Mouse (Mus musculus) embryonic stem cell, embryonic (primary cell): ENCODE data around the gene Mtmr12.

Source experiments
- CTCF ChIA-PET, 4 experiments: fragments of 300-600 bp in 2 of 4; fragments of 350-600 bp in 2 of 4; sonication (Branson Sonifier 250); formaldehyde crosslinking; loops; one replicate each; lab custom pipeline; 2022; ENCODE audit warnings: inconsistent platforms in 2 of 4; lab: Charles Lee
- POLR2A ChIA-PET, 4 experiments: fragments of 300-600 bp in 2 of 4; fragments of 350-600 bp in 2 of 4; sonication (Branson Sonifier 250); formaldehyde crosslinking; loops; one replicate each; lab custom pipeline; 2022; ENCODE audit warnings: antibody characterized with exemption in 4 of 4, inconsistent platforms in 1 of 4; lab: Charles Lee

The Mtmr12 gene

DNA sequence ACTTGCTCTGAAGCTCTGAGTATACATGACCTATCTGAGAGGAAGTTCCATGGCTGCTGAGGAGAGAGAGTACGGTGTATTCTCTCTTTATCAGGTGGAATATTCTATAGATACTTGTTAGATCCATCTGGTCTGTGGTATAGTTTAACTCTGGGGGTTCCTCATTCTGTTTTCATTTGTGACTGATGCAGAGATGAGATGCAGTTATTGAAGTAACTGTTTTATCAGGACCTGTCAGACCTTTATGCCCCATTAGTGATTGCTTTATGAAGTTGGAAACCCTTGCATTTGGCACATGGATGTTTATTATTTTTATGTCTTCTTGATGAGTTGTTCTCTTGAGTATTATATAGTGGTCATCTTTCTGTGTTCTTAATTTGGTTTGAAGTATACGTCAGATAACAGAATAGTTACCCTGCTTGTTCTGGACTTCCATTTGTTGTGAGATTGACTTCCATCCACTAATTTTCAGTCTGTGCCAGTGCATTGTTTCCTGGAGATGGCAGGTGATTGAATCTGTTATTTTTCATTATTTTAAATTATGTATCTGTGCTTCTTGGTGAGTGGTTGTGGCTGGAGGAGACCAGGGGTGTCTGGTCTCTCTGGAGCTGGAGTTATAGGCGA is 36.0 kb downstream of the Mtmr12 start:
- ChIA-PET CTCF (interaction anchor here in 1 of 4 experiments (0.7 kb wide), 1 partner anchor 33 kb away, joined by 3 read pairs; no protein-coding TSS in a partner anchor), POLR2A (no interaction called here)

DNA sequence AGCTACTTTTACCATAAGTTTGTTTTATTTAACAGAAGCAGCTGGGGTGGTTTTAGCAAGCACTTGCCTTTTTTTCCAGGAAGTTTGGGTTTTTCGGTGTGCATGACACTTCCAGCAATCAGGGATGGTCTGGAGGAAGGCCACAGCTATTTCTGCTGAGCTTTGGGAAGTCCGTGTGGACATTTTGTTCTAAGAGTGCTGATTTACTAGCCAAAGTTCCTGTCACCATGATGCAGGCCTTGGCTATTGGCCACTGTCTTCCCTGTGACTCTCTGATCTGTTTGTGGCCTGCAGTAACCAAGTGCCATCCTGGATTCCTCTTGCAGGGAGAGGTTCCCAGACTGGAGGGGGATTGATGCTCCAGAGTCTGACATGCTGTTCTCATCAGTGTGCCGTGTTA is 39.0 kb downstream of the Mtmr12 start:
- ChIA-PET CTCF (interaction anchor here in 1 of 4 experiments (1.5 kb wide), 1 partner anchor 132 kb away, joined by 3 read pairs; no protein-coding TSS in a partner anchor), POLR2A (interaction anchor here in 2 of 4 experiments (0.6 to 2.5 kb wide), 6 partner anchors 11 to 211 kb away, joined by 3 to 9 read pairs (median 4); no protein-coding TSS in a partner anchor)

DNA sequence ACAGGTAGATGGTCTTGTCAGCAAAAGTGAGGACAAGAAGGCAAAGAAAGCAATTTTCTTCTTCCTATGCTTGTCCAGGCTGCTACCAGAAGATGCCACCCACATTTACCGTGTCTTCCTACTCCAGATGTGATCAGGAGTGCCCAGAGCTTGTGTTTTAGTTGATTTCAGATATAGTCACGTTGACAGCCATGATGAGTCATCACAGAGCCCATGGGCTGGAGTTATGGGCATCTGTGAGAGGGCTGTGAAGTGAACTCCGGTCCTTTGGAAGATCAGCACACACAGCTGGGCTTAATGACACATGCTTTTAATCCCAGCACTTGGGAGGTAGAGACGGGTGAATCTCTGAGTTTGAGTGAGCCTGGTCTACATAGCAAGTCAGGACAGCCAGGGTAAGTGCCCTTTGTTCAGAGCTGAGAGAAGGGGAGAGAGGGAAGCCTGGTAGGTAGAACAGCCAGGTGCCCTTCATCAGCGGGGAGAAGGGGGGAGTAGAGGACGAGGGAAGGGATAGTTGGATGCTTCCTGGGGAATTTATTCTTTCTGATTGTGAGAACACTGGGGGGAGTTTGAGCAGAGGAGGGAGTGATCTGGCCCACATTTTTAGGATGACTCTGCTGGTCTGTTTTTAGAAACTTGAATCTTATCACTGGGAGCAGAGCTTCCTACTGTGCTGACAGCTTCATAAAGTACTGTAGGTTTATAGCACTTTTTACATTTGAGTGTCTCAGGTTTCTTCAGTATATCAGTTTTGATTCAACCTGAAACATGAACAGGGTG is 40.9 kb downstream of the Mtmr12 start:
- ChIA-PET CTCF (interaction anchor here in 3 of 4 experiments (0.6 to 1.4 kb wide), 6 partner anchors 8 to 809 kb away, joined by 3 to 5 read pairs (median 4); no protein-coding TSS in a partner anchor), POLR2A (interaction anchor here in 3 of 4 experiments (0.9 to 4.7 kb wide), 10 partner anchors 13 to 76 kb away, joined by 3 to 35 read pairs (median 4); partner anchors contain the start of genes 1810049J17Rik (in 1 of the 3), Golph3 (in 1 of the 3) and Mtmr12 (in 1 of the 3))

DNA sequence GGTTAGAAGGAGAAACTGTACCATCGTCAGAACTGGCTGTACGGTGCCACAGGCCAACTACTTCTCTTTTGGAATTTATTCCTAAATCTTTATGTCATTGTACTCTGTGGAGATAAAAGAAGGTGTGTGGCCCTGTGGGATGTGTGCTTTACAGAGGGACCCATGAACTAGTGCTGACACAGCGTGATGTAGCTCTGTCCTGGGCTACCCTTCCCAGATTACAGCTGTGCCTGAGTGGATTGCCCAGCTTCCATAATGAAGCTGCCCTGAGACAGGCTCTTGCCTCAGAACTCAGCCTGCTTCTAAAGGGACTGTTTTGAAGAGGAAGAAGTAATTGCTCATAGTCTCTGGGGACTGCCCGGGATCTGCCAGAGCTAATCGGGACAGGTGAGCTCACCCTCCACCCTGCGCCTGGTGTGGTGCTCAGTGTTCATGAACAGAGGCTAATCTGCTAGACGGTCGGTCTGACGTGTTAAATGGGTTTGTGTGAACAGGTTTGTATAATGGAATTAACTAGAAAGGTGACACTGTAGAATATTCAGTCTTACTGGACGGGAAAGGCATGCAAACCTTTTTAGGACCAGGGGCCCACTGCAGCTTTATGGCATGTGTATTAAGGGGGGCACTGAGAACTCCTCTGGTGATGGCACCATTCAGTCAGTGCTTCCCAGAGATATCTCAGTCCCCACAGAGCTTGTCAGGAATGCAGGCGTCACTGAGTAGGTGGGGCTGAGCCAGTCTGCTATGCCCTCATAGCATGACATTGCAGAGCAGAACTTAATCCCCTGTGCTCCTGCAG is 41.7 kb downstream of the Mtmr12 start:
- CTCF ChIA-PET = interaction anchor here (0.5 to 2.4 kb wide), 16 partner anchors 9 to 1108 kb away, joined by 3 to 12 read pairs (median 4); no protein-coding TSS in a partner anchor
- POLR2A ChIA-PET = interaction anchor here in 3 of 4 experiments (0.5 to 4.7 kb wide), 31 partner anchors 10 to 1581 kb away, joined by 3 to 35 read pairs (median 3); partner anchors contain the start of genes 1810049J17Rik (in 1 of the 3), Golph3 (in 1 of the 3) and Mtmr12 (in 1 of the 3)

DNA sequence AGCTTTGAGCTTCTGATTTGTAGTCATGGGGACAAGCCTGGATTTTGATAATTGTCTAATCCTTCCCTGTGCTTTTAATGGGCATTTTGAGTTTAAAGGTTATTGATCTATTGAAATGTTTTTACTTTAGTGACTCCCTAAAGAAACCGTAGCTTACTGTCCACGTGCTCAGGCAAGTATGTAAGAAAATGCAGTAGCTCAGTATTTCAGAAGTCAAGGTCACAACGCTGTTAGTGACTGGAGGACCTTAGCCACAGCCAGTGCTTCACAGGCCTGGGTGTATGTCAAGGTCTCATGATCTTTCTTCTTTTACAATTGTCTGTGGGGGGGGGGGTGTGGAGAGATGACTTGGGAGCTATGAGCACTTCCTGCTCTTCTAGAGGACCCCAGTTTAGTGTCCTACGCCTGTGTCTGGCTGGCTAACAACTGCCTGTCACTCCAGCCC is 42.4 kb downstream of the Mtmr12 start:
- ChIA-PET POLR2A (interaction anchor here in 3 of 4 experiments (0.6 to 4.7 kb wide), 30 partner anchors 10 to 1582 kb away, joined by 3 to 35 read pairs (median 4); partner anchors contain the start of genes 1810049J17Rik (in 1 of the 3), Golph3 (in 1 of the 3) and Mtmr12 (in 1 of the 3)), CTCF (interaction anchor here (0.6 to 2.4 kb wide), 24 partner anchors 9 to 1107 kb away, joined by 3 to 15 read pairs (median 4); no protein-coding TSS in a partner anchor)

DNA sequence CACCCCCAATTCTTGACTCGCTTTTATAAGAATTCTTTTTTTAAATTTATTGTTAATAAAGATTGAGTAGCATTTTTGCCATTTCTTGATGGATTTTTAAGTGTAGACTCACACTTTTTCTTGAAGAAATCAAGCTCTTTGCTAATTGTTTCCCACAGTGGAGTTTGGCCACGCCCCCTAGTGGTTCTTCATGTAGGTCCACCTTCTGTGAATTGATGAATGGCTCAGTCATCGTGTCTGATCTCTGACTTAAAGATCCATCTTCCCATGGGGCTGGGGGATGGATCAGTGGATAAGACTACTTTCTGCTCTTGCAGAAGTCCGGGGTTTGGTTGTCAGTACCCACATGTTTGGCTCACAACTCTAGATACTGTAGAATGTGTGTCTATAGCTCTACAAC is 43.5 kb downstream of the Mtmr12 start:
- ChIA-PET CTCF (interaction anchor here (0.5 to 2.4 kb wide), 26 partner anchors 9 to 470 kb away, joined by 3 to 15 read pairs (median 4); no protein-coding TSS in a partner anchor), POLR2A (interaction anchor here in 3 of 4 experiments (0.7 to 4.7 kb wide), 12 partner anchors 9 to 242 kb away, joined by 3 to 35 read pairs (median 4); no protein-coding TSS in a partner anchor)

DNA sequence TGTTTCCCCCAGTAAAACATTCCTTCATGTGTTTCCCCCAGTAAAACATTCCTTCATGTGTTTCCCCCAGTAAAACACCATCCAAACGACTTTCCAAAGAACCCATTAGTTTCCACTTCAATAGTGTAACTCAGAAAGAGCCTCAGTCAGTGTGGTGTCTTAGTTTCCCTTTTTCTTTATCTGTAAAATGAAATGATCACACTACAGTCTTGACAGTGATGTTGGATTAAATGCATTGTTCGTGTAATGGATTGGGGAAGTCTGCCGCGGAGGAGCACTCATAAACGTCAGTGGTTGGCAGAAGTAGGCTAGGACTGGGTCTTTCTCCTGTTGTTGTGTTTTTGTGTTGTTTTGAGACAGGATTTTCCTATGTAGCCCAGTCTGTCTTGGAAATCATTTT is 45.5 kb downstream of the Mtmr12 start:
- CTCF ChIA-PET = no interaction called here
- POLR2A ChIA-PET = interaction anchor here in 1 of 4 experiments (1.4 to 1.5 kb wide), 2 partner anchors 18 to 97 kb away, joined by 3 read pairs; no protein-coding TSS in a partner anchor

DNA sequence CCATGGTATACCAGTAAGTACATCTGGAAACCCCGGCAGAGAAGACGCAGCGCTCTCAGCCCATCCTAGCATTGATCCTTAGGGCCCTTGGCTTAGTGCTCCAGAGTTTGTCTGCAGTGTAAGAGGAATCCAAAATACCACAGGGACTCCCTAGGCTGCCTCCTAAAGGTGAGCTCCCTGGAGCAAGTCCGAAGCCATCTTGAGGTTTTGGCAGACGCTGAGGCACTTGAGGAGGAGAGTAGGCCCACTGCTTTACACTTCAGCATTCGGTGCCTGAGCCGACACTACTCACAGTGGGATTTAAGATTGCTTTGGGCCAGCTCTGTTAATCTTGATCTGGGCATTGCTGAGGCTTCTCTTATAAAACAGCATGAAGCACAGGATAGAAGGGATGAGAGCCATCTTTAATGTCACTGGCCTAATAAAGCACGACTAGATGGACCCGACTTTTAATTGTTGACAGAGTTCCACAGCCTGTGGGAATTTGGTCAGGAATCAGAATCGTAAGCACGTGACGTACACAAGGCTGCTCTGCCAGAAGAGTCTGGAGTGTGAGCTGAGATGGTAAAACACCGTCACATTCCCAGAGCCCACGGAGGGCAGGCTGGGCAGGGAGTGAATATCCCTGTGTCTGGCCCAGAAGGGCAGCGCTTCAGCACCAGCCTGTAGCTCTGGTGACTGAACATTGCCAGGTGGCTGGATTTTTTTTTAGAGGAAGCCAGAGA is 46.8 kb downstream of the Mtmr12 start:
- CTCF ChIA-PET = no interaction called here
- POLR2A ChIA-PET = interaction anchor here in 2 of 4 experiments (0.5 to 1.6 kb wide), 6 partner anchors 11 to 107 kb away, joined by 3 to 7 read pairs (median 3); no protein-coding TSS in a partner anchor

DNA sequence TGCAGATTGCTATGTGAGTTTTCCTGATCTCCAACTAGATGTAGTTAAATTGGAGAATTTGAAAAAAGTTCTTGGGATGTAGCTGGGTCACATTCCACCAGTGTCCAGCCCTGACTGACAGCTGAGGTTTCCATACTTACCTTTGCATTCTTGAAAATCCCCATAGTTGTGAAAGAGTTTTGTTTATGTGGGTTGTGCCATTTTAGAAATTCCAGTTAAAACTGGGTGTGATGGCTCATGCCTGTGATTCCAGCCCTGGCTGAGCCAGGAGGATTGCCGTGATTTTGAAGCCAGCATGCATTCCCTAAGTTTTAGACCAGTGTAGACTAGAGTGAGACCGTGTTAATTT is 47.3 kb downstream of the Mtmr12 start:
- POLR2A ChIA-PET = interaction anchor here in 2 of 4 experiments (0.5 to 1.6 kb wide), 5 partner anchors 10 to 107 kb away, joined by 3 to 7 read pairs (median 3); no protein-coding TSS in a partner anchor
- CTCF ChIA-PET = no interaction called here

DNA sequence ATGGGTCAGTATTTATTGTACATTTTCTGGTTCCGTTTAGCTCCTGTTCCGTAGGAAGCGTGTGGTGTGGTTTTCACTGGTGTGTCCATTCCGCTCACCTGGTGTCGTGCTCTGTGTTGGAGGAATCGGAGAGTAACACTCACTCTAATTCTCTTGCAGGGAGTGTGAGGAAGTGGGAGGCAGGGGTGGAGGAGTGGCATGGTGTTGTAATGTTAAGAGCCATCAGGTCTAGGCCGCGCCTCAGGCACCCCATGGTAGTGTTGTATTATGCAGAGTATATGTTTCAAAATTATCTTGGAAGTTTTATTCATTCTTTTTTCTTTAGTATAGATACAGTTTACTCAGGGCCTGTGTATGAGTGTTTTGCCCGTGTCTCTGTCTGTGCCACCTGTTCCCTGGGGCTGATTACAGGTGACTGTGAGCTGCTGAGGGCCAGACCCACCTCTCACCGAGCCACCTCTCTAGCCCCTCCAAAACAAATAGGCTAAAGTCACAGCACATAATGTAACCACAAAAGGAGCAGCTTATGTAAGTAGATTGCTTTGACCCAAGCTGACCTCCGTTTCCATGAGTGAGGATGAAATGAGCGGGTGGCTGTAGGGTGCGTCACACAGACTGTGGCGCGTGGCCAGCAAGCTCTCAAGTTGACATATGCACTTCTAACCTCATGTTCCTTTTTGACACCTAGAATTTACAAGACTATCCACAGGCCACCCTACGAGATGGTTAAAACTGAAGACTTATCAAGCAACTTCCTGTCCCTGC is 53.1 kb downstream of the Mtmr12 start:
- ChIA-PET CTCF (interaction anchor here (0.6 to 2.0 kb wide), 4 partner anchors 10 kb away, joined by 3 to 7 read pairs (median 4); no protein-coding TSS in a partner anchor), POLR2A (interaction anchor here in 2 of 4 experiments (0.6 to 1.5 kb wide), 6 partner anchors 10 to 450 kb away, joined by 3 to 5 read pairs (median 3); no protein-coding TSS in a partner anchor)

DNA sequence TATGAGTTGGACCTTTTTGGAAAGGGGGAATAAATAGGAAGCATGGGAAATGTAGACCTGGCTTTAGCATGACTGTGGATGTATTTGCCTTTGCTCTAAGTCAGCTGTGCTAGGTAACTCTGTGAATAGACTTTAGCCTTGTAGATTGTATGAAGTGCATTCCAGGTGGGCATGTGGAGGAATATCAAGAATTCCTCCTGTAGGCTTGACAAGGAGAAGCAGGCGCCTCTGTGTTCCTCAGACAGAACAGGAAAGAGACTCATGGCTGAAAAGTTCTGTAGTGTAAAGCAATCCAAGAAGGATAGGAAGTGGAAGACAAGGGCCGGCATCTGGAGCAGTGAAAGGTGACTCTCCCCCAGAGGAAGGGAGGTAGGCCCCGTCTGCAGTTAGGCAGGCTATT is 58.2 kb downstream of the Mtmr12 start:
- ChIA-PET CTCF (no interaction called here), POLR2A (interaction anchor here in 1 of 4 experiments (1.6 kb wide), 1 partner anchor 16 kb away, joined by 4 read pairs; no protein-coding TSS in a partner anchor)

DNA sequence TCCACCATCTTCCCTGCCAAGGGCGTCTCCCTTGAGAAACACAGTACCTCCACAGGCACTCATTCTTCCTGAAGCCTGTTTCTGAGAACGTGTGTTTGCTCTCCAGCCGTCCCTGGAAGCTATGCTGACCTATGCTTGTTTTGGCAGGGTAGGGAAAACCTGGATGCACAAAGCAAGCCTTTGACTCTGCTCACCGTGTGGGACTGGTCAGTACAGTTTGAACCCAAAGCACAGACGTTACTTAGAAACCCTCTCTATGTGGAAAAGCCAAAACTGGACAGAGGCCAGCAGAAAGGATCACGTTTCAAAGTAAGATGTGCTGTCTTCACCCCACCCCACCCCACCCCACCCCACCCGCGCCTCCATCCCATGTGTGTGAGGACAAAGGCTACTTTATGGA is 61.6 kb downstream of the Mtmr12 start:
- ChIA-PET CTCF (no interaction called here), POLR2A (no interaction called here)

DNA sequence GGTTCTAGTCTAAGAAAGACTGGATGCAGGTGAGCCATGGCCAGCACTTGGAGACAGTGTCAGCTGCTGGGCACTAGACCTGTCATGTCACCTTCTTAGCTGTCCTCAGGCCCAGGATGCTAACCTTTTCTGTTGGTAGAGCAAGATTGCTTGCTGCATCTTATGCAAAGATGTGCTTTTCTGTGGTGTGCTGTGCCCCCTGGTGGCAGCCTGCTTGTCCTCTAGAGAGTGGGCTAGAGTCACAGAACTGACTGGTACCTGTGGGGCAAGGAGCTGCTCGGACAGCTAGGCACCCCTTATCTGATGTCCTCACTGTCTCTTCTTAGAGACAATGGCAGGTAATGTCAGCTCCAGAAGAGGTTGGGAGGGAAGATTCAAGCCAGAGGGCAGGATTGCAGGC is 63.2 kb downstream of the Mtmr12 start:
- ChIA-PET CTCF (interaction anchor here (0.6 to 2.2 kb wide), 30 partner anchors 11 to 296 kb away, joined by 3 to 14 read pairs (median 3); no protein-coding TSS in a partner anchor), POLR2A (interaction anchor here in 3 of 4 experiments (0.7 to 1.5 kb wide), 12 partner anchors 9 to 109 kb away, joined by 3 to 8 read pairs (median 3); partner anchors contain the start of gene Mtmr12 (in 1 of the 3))

DNA sequence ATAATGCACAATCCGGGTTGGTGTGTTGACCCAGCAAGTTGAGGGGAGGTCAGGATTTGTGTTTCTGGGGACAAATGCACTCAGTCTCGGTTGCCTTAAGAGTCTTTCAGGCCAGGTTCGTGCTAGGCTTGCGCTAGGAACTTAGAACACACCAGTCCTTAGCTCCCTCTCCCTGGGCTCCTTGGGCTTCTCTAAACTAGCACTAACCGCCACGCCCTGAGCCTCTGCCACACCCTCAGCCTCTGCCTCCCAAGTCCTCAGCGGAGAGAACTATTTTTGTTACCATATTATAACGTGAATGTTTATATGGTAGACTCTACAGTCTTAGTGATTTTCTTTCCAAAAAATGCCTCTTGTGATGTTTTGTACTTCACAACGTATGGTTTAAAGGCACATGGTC is 66.5 kb downstream of the Mtmr12 start:
- ChIA-PET CTCF (no interaction called here), POLR2A (interaction anchor here in 3 of 4 experiments (0.6 to 1.1 kb wide), 6 partner anchors 28 to 235 kb away, joined by 3 read pairs; no protein-coding TSS in a partner anchor)

DNA sequence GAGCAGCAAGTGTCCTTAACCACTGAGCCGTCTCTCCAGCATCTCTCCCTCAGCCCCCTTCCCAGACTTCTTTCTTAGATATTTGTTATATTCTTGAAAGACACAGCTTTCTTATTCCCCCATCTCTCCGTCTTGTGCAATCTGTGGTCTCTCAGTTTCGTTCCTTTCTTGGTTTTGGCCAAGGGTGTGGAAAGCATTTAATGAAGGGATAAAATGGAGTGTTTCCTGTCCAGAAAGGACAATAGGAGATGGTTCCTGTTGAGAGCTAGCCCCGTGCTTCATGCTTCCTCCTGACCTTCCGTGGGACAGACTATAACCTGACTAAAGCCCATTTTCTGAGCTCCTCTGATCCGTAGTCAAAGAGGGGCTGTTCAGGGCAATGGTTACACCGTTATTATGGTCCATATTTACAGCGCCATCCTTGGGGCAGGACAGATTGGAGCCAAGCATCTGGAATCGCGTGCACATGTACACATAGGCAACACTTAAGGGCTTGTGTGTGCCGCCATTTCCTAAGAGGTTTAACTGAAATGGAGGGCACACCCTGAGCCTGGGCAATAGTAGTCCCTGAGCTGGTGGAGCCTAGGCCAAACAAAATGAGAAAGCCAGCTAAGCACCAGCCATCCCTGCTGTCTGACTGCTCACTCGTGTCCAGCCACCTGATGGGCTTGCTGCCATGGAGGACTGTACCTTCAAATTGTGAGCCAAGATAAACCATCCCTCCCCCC is 68.7 kb downstream of the Mtmr12 start:
- ChIA-PET CTCF (interaction anchor here in 3 of 4 experiments (0.5 to 3.3 kb wide), 11 partner anchors 14 to 302 kb away, joined by 3 to 9 read pairs (median 3); no protein-coding TSS in a partner anchor), POLR2A (interaction anchor here (0.5 to 4.0 kb wide), 27 partner anchors 10 to 543 kb away, joined by 3 to 25 read pairs (median 4); partner anchors contain the start of genes Golph3 (in 3 of the 4), 1810049J17Rik (in 2 of the 4) and Mtmr12 (in 2 of the 4))
